Mouse (Mus musculus): Measurements from ENCODE around the gene Capzb.

DNA sequence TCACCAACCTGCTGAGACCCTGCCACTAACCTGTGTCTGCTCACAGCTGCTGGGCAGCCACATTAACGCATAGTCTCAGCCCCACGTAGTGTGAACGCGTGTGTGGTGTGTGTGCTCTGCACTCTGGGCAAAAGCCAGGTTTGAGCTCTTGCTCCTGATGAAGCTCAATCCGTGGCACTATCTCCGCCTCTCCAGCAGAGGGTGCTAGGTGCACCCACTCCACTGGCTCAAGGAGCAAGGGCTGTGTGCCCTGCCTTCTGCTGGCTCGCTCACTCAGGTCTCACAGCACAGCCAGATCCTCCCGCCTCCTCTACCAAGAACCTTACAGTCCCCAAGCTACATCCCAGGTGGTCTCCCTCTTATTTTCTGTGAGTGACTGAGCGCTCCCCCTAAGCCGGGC is 96.3 kb downstream of the Capzb start:
- TF ChIP-seq CTCF (IDR thresholded peaks at IDR 0.05; ENCODE audit: borderline replicate concordance, extremely low read depth, insufficient read depth, insufficient read length) (peak; percentile 71), POLR2A (IDR thresholded peaks at IDR 0.05; ENCODE audit: borderline replicate concordance, extremely low read depth, insufficient read depth, insufficient read length, poor library complexity, severe bottlenecking) (no peak)

Measured in brain, embryonic 14.5 days (tissue).